Mouse (Mus musculus): Measurements from ENCODE around the gene Ccdc146.
"Not testable (repeated sequence)": the region's sequence is repeated elsewhere in the genome, so short reads cannot be mapped to it uniquely, and the experiment has no call there.

The Ccdc146 gene

GRCm38 (mm10) chr5:21331656-21332055 lies 92.8 kb downstream of the Ccdc146 start:
- no peak for DNase-seq (ENCODE audit: low spot score)

- DNase-seq (ENCODE audit: low spot score) = no peak
These were observed 94.5 kb downstream of the Ccdc146 start for GRCm38 (mm10) chr5:21329672-21330665.

GRCm38 (mm10) chr5:21328560-21328959 lies 95.9 kb downstream of the Ccdc146 start:
- DNase-seq (ENCODE audit: low spot score) = no peak

GRCm38 (mm10) chr5:21326494-21326893 lies 98.0 kb downstream of the Ccdc146 start:
- DNase-seq (ENCODE audit: low spot score) = peak; percentile 65

GRCm38 (mm10) chr5:21320138-21320537 lies 104.3 kb downstream of the Ccdc146 start:
- no peak for DNase-seq (ENCODE audit: low spot score)

GRCm38 (mm10) chr5:21314696-21315095 lies 109.8 kb downstream of the Ccdc146 start:
- no peak for DNase-seq (ENCODE audit: low spot score)

- no peak for DNase-seq (ENCODE audit: low spot score)
These were observed 117.3 kb downstream of the Ccdc146 start for GRCm38 (mm10) chr5:21307165-21307564.

- DNase-seq (ENCODE audit: low spot score) = no peak
These were observed 123.5 kb downstream of the Ccdc146 start for GRCm38 (mm10) chr5:21301011-21301410.

GRCm38 (mm10) chr5:21300058-21300457 lies 124.4 kb downstream of the Ccdc146 start:
- no peak for DNase-seq (ENCODE audit: low spot score)

GRCm38 (mm10) chr5:21299076-21299755 lies 125.3 kb downstream of the Ccdc146 start:
- no peak for DNase-seq (ENCODE audit: low spot score)

- DNase-seq (ENCODE audit: low spot score) = no peak
These were observed 128.8 kb downstream of the Ccdc146 start for GRCm38 (mm10) chr5:21295683-21296082.

GRCm38 (mm10) chr5:21290594-21290993 lies 133.9 kb downstream of the Ccdc146 start:
- no peak for DNase-seq (ENCODE audit: low spot score)

GRCm38 (mm10) chr5:21288658-21289435 lies 135.6 kb downstream of the Ccdc146 start:
- DNase-seq (ENCODE audit: low spot score) = no peak

- no peak for DNase-seq (ENCODE audit: low spot score)
These were observed 141.0 kb downstream of the Ccdc146 start for GRCm38 (mm10) chr5:21283356-21284062.

GRCm38 (mm10) chr5:21277685-21278084 lies 146.8 kb downstream of the Ccdc146 start:
- not testable (repeated sequence) for DNase-seq (ENCODE audit: low spot score)

- no peak for DNase-seq (ENCODE audit: low spot score)
These were observed 152.8 kb downstream of the Ccdc146 start for GRCm38 (mm10) chr5:21271386-21272354.

GRCm38 (mm10) chr5:21270756-21271155 lies 153.7 kb downstream of the Ccdc146 start:
- DNase-seq (ENCODE audit: low spot score) = no peak

GRCm38 (mm10) chr5:21269446-21269845 lies 155.0 kb downstream of the Ccdc146 start:
- DNase-seq (ENCODE audit: low spot score) = no peak

- DNase-seq (ENCODE audit: low spot score) = no peak
These were observed 157.4 kb downstream of the Ccdc146 start for GRCm38 (mm10) chr5:21267090-21267489.

GRCm38 (mm10) chr5:21265049-21265448 lies 159.4 kb downstream of the Ccdc146 start:
- DNase-seq (ENCODE audit: low spot score) = peak; percentile 50
